Mouse (Mus musculus): Measurements from ENCODE around the gene Tnip1. TPM values are rescaled to one million over a fixed set of nuclear protein-coding genes. Genes with fewer than 3 reads are reported as not detected.

The Tnip1 gene
- polyA plus RNA-seq, 1 experiment from 2014 or later: 24.7 TPM

- Histone ChIP-seq H3K4me3 (ENCODE audit: low read length) (peak overlapping the region; percentile 86), H3K4me2 (ENCODE audit: low read depth, low read length) (peak overlapping the region; percentile 81), H3K27me3 (ENCODE audit: control insufficient read depth, insufficient read depth, low read length) (no peaks in the 10 kb centered on the region), H3K27ac (ENCODE audit: low read length) (peak overlapping the region; percentile 84), H3K4me1 (ENCODE audit: control insufficient read depth, insufficient read depth, low read length) (peaks cover 23% of the 10 kb centered on the region), H3K9me3 (replicated peaks; ENCODE audit: control insufficient read depth, low read length) (no peaks in the 10 kb centered on the region), H3K9ac (ENCODE audit: low read length) (peak overlapping the region; percentile 96), H3K36me3 (ENCODE audit: control insufficient read depth, insufficient read depth) (peaks cover 8% of the 10 kb centered on the region)
- no peak for ATAC-seq (replicated peaks; ENCODE audit: extremely low read depth, insufficient read depth, low FRiP score)
- 68% methylated on average over 6 of the region's 6 CpGs for WGBS
Observed at GRCm38 (mm10) chr11:54865330-54866085, 97.2 kb downstream of the Tnip1 start.

- 42% methylated on average over 10 of the region's 10 CpGs for WGBS
Observed at GRCm38 (mm10) chr11:54862621-54863520, 99.8 kb downstream of the Tnip1 start.

GRCm38 (mm10) chr11:54861471-54862420 is 101.0 kb downstream of the Tnip1 start:
- peak overlapping the region; percentile 47; the same call in 1 of the 2 replicates for H3K27ac ChIP-seq (ENCODE audit: low read length)
- H3K36me3 ChIP-seq (ENCODE audit: control insufficient read depth, insufficient read depth): no peaks in the 10 kb centered on the region
- H3K9ac ChIP-seq (ENCODE audit: low read length): peak overlapping the region; percentile 85; the same call in 1 of the 2 replicates
- H3K4me3 ChIP-seq (ENCODE audit: low read length): no peak overlapping the region
- peaks cover 10% of the 10 kb centered on the region; the same call in 1 of the 2 replicates for H3K4me1 ChIP-seq (ENCODE audit: control insufficient read depth, insufficient read depth, low read length)
- no peak for ATAC-seq (replicated peaks; ENCODE audit: extremely low read depth, insufficient read depth, low FRiP score)
- no peaks in the 10 kb centered on the region for H3K27me3 ChIP-seq (ENCODE audit: control insufficient read depth, insufficient read depth, low read length)
- H3K9me3 ChIP-seq (replicated peaks; ENCODE audit: control insufficient read depth, low read length): no peaks in the 10 kb centered on the region
- no peak overlapping the region; the same call in 1 of the 2 replicates for H3K4me2 ChIP-seq (ENCODE audit: low read depth, low read length)
- WGBS: 89% methylated on average over 5 of the region's 5 CpGs

More at GRCm38 (mm10) chr11:54862621-54863520, 99.8 kb downstream of the Tnip1 start:
- Histone ChIP-seq H3K9ac (ENCODE audit: low read length) (peak overlapping the region; percentile 18; the same call in 1 of the 2 replicates), H3K27ac (ENCODE audit: low read length) (no peak overlapping the region), H3K9me3 (replicated peaks; ENCODE audit: control insufficient read depth, low read length) (no peaks in the 10 kb centered on the region), H3K4me3 (ENCODE audit: low read length) (no peak overlapping the region), H3K4me1 (ENCODE audit: control insufficient read depth, insufficient read depth, low read length) (peaks cover 17% of the 10 kb centered on the region), H3K27me3 (ENCODE audit: control insufficient read depth, insufficient read depth, low read length) (no peaks in the 10 kb centered on the region), H3K36me3 (ENCODE audit: control insufficient read depth, insufficient read depth) (no peaks in the 10 kb centered on the region), H3K4me2 (ENCODE audit: low read depth, low read length) (peak overlapping the region; percentile 32; the same call in 1 of the 2 replicates)
- ATAC-seq (replicated peaks; ENCODE audit: extremely low read depth, insufficient read depth, low FRiP score): no peak

Other genes starting within 250 kb of the Tnip1 start
- 63.5 and 76.1 TPM in 2 replicates for gene Cdc42se2, start 175.2 kb downstream of the Tnip1 start, polyA plus RNA-seq (2015; fragmentation: Nextera tagmentation; extraction: Ambion mirVana)
- 11.8 and 25.7 TPM in 2 replicates for gene Lyrm7, start 102.0 kb downstream of the Tnip1 start, polyA plus RNA-seq (2015; fragmentation: Nextera tagmentation; extraction: Ambion mirVana)
- gene Hint1, start 96.5 kb downstream of the Tnip1 start, polyA plus RNA-seq (2015; fragmentation: Nextera tagmentation; extraction: Ambion mirVana): 581 and 590 TPM in 2 replicates
- 771 and 1,022 TPM in 2 replicates for gene Gpx3, start 60.5 kb downstream of the Tnip1 start, polyA plus RNA-seq (2015; fragmentation: Nextera tagmentation; extraction: Ambion mirVana)
- 340 and 364 TPM in 2 replicates for gene Anxa6, start 70.5 kb upstream of the Tnip1 start, polyA plus RNA-seq (2015; fragmentation: Nextera tagmentation; extraction: Ambion mirVana)
- gene Ccdc69, start 115.2 kb upstream of the Tnip1 start, polyA plus RNA-seq (2015; fragmentation: Nextera tagmentation; extraction: Ambion mirVana): 22.6 and 25.1 TPM in 2 replicates
- 36.7 and 38.5 TPM in 2 replicates for gene Gm2a, start 135.2 kb upstream of the Tnip1 start, polyA plus RNA-seq (2015; fragmentation: Nextera tagmentation; extraction: Ambion mirVana)
- gene Slc36a3, start 188.8 kb upstream of the Tnip1 start, polyA plus RNA-seq (2015; fragmentation: Nextera tagmentation; extraction: Ambion mirVana): not detected in 2 replicates
- 6.3 and 7.1 TPM in 2 replicates for gene Slc36a2, start 222.2 kb upstream of the Tnip1 start, polyA plus RNA-seq (2015; fragmentation: Nextera tagmentation; extraction: Ambion mirVana)
- 1.9 and 2.0 TPM in 2 replicates for gene Slc36a1, start 241.4 kb upstream of the Tnip1 start, polyA plus RNA-seq (2015; fragmentation: Nextera tagmentation; extraction: Ambion mirVana)

Data from heart, embryonic 16.5 days (tissue).